Mouse (Mus musculus) kidney, adult 2 months (tissue): ENCODE results near the gene Vrtn. TPM values are rescaled to one million over a fixed set of nuclear protein-coding genes. Genes with fewer than 3 reads are reported as not detected.

Experiments
- DNase-seq: peaks from one replicate; pipeline ENCODE4 v3.0.0; 2021
- H3K27ac ChIP-seq: fragments of 200-500 bp; 2 replicates; pipeline ENCODE4 v1.5.1; 2012; ENCODE audit warnings: low read depth, low read length, control low read depth, inconsistent platforms; ENCODE audit not compliant: insufficient read depth
- H3K27me3 ChIP-seq: fragments of 200-500 bp; replicated peaks from 2 replicates; pipeline ENCODE4 v1.6.1; 2012; ENCODE audit warnings: mild to moderate bottlenecking, moderate library complexity, low read length, inconsistent platforms; ENCODE audit not compliant: control insufficient read depth, insufficient read depth
- H3K36me3 ChIP-seq: fragments of 200-500 bp; 2 replicates; pipeline ENCODE4 v1.6.1; 2012; ENCODE audit warnings: mild to moderate bottlenecking, moderate library complexity, low read length, inconsistent platforms; ENCODE audit not compliant: control insufficient read depth, insufficient read depth
- H3K4me1 ChIP-seq: fragments of 200-500 bp; 2 replicates; pipeline ENCODE4 v1.6.1; 2011; ENCODE audit warnings: low read length; ENCODE audit not compliant: control insufficient read depth, insufficient read depth
- H3K4me3 ChIP-seq: fragments of 200-500 bp; 2 replicates; pipeline ENCODE4 v1.5.1; 2011; ENCODE audit warnings: mild to moderate bottlenecking, low read depth, low read length, control low read depth; ENCODE audit not compliant: insufficient read depth
- CTCF ChIP-seq: fragments of 200-500 bp; conservative IDR thresholded peaks from 2 replicates; pipeline ENCODE4 v1.5.1; 2011; ENCODE audit warnings: low read depth, mild to moderate bottlenecking, control low read depth, low read length, moderate library complexity, mixed read lengths; ENCODE audit not compliant: insufficient read depth, insufficient read length
- POLR2A ChIP-seq: fragments of 200-500 bp; IDR thresholded peaks from one replicate; pipeline ENCODE4 v1.6.1; 2011; ENCODE audit warnings: low read depth, low read length, control low read depth
- WGBS: fragments of 180-500 bp; shearing (Covaris S2); methylation state at CpG from one replicate; pipeline ENCODE4 v1.1.7; 2018; 5-methylcytosine and 5-hydroxymethylcytosine counted together
- polyA plus RNA-seq: library from polyadenylated mRNA; depleted of rRNA; stranded (reverse); fragments of >200 nt; gene quantifications from 2 replicates; pipeline ENCODE4 v1.2.3, GENCODE M21; 2012; rRNA removed

Vrtn gene
- polyA plus RNA-seq, 1 experiment: not detected

DNA sequence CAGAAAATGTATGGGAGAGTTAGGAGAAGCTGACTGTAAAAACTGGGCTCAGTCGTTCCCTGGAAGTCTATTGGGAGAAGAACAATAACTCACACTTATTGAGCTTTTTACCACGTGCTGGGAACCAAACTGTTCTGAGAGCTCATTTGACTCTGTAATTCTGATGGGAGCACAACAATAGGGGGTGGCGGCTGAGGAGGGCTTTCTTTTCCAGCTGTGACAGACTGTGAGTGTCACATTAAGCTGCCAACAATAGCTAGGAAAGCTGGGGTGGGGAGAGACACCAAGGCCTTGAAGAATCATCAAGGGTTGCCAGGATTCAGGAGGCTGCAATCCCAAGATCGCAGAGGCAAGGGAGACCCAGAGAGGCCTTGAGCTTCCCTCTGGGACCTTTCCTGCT is 45.4 kb downstream of the Vrtn start:
- Histone ChIP-seq H3K4me3 (no peak overlapping the region), H3K36me3 (no peaks in the 10 kb centered on the region), H3K27me3 (no peaks in the 10 kb centered on the region), H3K4me1 (no peaks in the 10 kb centered on the region), H3K27ac (no peak overlapping the region)
- no peak for DNase-seq
- 50% methylated on average over 4 of the region's 4 CpGs for WGBS
- TF ChIP-seq POLR2A: no peak
- no peak for TF ChIP-seq CTCF

DNA sequence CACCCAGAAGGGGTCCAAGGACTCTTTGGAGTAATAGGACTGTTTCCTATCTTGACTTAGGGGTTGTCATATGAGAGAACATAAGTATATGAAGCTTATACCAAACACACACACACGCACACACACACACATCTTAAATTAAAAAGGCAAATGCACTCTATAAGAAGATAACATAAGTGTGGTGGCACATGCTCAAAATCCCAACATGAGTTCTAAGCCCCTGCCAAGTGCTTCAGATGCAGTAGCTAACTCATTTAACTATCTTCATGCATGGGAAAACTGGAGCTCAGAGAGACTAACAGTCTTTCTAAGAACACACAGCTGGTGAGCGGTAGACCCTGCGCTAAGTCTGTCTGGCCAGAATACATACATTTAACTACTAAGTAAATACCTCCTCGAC is 46.7 kb downstream of the Vrtn start:
- Histone ChIP-seq H3K4me1 (no peaks in the 10 kb centered on the region), H3K27me3 (no peaks in the 10 kb centered on the region), H3K36me3 (no peaks in the 10 kb centered on the region), H3K4me3 (no peak overlapping the region), H3K27ac (no peak overlapping the region)
- DNase-seq: no peak
- TF ChIP-seq CTCF: no peak
- TF ChIP-seq POLR2A: no peak
- 80% methylated on average over 4 of the region's 4 CpGs for WGBS

DNA sequence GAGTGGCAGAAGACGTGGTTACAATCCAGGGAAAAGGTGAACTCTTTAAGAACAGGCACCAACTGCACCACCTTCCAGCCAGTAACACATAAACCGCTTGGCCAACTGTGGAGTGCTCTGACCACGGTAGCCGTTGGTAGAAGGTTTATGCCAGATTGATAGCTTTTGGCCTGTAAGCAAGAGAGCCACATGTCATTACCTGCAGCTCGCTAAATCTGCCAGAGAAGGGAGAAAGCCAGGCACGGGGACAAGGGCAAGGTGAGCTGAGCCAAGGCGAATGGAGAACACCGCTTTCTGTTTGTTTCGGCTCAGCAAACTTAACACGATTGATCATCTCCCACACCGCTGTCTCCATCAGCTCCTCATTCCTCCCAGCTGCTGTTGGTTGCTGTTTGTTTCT is 48.2 kb downstream of the Vrtn start:
- TF ChIP-seq POLR2A (no peak), CTCF (no peak)
- Histone ChIP-seq H3K36me3 (no peaks in the 10 kb centered on the region), H3K27ac (no peak overlapping the region), H3K27me3 (no peaks in the 10 kb centered on the region), H3K4me1 (no peaks in the 10 kb centered on the region), H3K4me3 (no peak overlapping the region)
- 75% methylated on average over 11 of the region's 11 CpGs for WGBS
- DNase-seq: no peak

DNA sequence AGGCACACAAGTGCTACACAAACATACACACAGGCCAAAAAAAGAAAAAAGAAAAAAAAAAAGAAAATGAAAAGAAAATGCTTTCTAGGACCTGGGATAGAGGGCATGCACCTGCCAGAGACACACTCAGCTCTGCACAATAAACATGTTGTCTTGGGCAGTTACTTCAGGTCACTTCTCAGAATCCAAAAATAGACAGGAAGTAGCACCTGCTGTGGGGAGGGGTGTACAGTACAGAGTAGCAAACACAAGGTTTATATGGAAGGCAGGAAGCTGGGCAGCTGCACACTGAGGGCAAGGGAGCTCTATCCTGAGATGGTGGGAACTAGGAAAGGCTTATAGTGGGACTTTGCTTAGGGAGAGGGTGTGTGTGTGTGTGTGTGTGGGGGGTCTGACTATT is 50.5 kb downstream of the Vrtn start:
- Histone ChIP-seq H3K4me1 (no peaks in the 10 kb centered on the region), H3K4me3 (no peak overlapping the region), H3K27me3 (no peaks in the 10 kb centered on the region), H3K27ac (no peak overlapping the region), H3K36me3 (no peaks in the 10 kb centered on the region)
- no peak for TF ChIP-seq CTCF
- TF ChIP-seq POLR2A: no peak
- no peak for DNase-seq

DNA sequence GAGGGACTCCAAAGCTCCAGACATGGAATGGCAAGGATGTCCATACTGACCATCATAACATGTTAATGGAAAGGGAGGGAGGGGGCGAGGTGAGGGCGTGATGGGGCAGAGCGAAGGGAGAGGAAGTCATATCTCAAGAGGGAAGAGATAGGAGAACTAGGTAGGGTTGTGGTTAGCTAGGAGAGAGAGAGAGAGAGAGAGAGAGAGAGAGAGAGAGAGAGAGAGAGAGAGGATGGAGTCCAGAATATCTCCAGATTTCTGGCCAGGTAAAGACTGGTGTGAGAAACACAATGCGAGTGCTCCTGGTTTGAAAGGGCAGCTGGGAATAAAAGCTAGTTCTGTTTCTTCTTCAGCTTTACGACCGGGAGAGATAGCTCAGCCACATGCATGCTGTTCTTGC is 51.3 kb downstream of the Vrtn start:
- H3K27me3 ChIP-seq: no peaks in the 10 kb centered on the region
- TF ChIP-seq CTCF: no peak
- TF ChIP-seq POLR2A: no peak
- H3K27ac ChIP-seq: no peak overlapping the region
- DNase-seq: no peak
- H3K4me1 ChIP-seq: no peaks in the 10 kb centered on the region
- no peaks in the 10 kb centered on the region for H3K36me3 ChIP-seq
- no peak overlapping the region for H3K4me3 ChIP-seq
- 86% methylated on average over 6 of the region's 6 CpGs for WGBS

DNA sequence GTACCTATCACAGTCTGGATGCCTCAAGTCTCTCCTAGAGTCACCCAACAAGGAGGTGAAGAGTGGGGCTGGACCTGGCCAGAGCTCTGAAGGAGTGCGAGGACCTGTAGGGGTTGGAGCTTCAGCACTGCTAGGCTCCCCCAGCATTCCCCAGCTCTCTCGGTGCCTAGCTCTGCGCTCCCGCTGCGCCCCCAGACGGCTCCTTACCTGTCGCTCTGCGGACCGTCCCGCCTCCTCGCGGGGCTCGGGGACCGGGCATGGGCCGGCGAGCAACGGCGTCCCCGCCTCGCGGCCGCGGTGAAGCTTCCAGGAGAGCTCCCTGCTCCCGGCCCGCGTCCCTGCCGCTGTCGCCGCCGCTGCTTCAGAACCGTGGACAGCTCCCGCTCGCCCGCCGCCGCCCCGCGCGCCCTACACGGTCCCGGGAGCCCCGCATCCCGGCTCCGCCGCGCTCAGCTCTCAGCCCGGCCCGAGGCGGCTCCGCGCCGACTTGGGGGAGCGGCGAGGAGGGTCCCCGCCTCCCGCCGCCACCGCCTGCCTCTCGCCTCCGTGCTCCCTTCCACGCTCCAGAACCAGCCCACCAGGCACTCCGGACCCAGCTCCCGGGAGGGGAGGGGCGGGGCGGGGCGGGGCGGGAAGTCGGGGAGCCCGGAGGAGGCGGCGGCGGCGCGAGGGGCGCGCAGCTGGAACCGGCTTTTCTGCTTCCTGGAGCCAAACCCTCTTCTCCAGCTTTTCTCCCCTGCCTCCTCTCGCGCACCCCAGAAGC is 57.7 kb downstream of the Vrtn start, which contains the start of gene Syndig1l:
Gene Syndig1l (minus strand): TSS at position 513 of the 763 bp plus-strand sequence.
- no peaks in the 10 kb centered on the region for H3K4me1 ChIP-seq
- peak; percentile 58 for DNase-seq
- 1% methylated on average over 79 of the region's 79 CpGs for WGBS
- H3K27ac ChIP-seq: no peak within 1 kb of the TSS
- no peak for TF ChIP-seq POLR2A
- no peak for TF ChIP-seq CTCF
- H3K4me3 ChIP-seq: peak within 1 kb of the TSS; percentile 44; the same call in 1 of the 2 replicates
- no peaks in the 10 kb centered on the region for H3K36me3 ChIP-seq
- peaks cover 1% of the 10 kb centered on the region; the same call in 1 of the 2 replicates for H3K27me3 ChIP-seq

Other genes with a start within 250 kb of the Vrtn start
- gene Entpd5, start 232.0 kb upstream of the Vrtn start, polyA plus RNA-seq: 100 and 111 TPM in 2 replicates
- 0.46 and 0.58 TPM in 2 replicates for gene Bbof1, start 231.9 kb upstream of the Vrtn start, polyA plus RNA-seq
- 5.6 and 6.2 TPM in 2 replicates for gene Rnf113a2, start 223.8 kb upstream of the Vrtn start, polyA plus RNA-seq
- 245 and 297 TPM in 2 replicates for gene Aldh6a1, start 190.0 kb upstream of the Vrtn start, polyA plus RNA-seq
- 21.6 and 26.3 TPM in 2 replicates for gene Lin52, start 189.6 kb upstream of the Vrtn start, polyA plus RNA-seq
- gene Vsx2, start 71.3 kb upstream of the Vrtn start, polyA plus RNA-seq: not detected in 2 replicates
- gene Abcd4, start 23.6 kb upstream of the Vrtn start, polyA plus RNA-seq: 57.7 and 63.3 TPM in 2 replicates
- gene Syndig1l, start 57.8 kb downstream of the Vrtn start, polyA plus RNA-seq: not detected in 2 replicates
- 169 and 179 TPM in 2 replicates for gene Npc2, start 132.1 kb downstream of the Vrtn start, polyA plus RNA-seq
- gene Isca2, start 132.2 kb downstream of the Vrtn start, polyA plus RNA-seq: 98.5 and 105 TPM in 2 replicates
- 1.5 and 2.2 TPM in 2 replicates for gene Ltbp2, start 235.5 kb downstream of the Vrtn start, polyA plus RNA-seq